Mouse (Mus musculus): ENCODE measurements around the gene Cbarp.

The Cbarp gene

DNA sequence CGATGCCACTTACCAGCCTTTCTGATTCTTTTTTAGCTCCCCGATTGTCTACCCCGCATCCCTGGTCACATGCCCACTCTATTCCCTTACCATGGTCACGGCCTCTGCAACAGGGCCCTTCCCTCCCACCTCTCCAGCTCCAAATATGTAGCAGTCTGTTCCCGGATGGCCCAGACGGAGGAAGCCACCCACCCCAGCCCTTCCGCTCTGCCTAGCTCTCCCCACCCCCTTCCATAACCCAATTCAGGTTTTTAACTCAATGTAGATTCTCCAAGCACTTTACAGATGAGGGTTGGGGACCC is 16.1 kb upstream of the Cbarp start:
- no peak for DNase-seq (ENCODE audit: low spot score)

GRCm38 (mm10) chr10:80156002-80156751 is 15.5 kb upstream of the Cbarp start:
- DNase-seq (ENCODE audit: low spot score) = no peak

DNA sequence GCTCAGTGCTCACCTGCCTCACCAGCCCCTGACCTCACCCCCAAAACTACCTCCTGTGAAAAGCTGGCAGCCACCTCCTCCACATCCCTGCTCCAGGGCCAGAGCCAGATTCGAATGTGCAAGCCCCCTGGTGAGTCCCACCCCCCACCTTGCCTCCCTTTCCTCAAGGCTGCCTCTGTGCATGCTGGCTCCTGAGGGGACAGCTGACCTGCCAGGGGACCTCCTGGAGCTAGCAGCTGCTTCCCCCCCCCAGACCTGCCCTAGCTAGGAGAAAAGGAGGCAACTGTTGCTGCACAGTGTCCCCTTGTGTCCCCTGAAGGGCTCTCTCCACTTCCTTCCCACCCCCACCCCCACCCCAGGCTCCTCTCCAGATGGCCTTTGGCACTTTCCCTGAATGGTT is 14.6 kb upstream of the Cbarp start:
- no peak for DNase-seq (ENCODE audit: low spot score)

GRCm38 (mm10) chr10:80154384-80154783 is 13.7 kb upstream of the Cbarp start:
- DNase-seq (ENCODE audit: low spot score) = no peak

GRCm38 (mm10) chr10:80153713-80154112 is 13.1 kb upstream of the Cbarp start:
- DNase-seq (ENCODE audit: low spot score) = no peak

DNA sequence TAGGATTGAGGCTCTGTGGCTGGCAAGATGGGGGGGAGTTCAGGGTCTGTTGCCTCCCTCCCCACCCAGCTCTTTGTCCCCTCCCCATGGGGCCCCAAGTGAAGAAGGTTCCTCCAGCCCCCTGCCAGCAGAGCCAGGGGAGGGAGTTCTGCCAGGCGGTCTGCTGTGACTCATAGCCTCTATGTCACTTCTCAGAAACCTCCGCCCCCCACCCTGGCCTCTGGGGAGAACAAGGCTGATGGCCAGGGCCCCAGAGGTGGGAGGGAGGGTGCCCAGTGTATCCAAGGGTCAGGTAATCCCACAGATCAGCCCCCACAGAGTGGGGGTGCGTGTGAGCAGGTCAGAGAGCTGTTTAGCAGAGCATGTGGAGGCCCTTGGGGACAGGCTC is 12.2 kb upstream of the Cbarp start:
- DNase-seq (ENCODE audit: low spot score) = no peak

DNA sequence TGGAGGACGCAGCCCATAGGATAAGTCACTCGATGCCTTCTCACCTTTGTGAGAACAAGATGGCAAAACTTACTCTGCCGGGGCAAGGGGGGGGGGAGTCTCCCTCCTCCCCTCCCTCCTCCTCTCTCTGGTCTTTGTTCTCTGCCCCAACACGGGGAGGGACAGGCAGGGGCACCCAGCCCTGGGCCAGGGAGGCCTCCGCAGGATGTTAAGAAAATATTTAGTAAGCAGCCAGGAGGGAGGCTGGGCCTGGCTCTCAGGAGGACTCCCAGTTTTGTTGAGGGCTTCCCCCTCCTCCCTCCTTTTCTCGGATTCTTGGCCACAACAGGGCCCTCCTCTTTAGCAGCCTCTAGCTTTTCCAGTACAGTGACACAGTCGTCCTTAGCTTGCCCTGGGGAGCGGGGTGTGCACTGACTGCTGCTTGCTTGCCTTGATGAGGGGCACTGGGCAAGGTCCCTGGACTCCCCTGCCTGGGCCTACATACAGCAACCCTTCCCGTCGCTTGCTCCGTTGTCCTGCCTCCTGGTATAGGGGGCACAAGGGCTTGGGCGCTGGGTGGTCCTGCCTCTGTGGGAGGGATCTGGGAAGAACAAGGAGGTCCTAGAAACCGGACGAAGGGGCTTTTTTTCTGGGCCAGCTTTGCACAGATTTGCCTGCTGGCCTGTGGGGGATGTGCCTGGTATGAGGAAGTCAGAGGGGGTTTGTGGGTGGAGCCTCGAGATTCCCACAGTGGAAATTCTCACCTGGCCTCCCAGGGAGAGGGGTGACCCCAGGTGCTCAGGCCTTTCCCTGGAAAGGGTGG is 11.6 kb upstream of the Cbarp start:
- DNase-seq (ENCODE audit: low spot score) = no peak

DNA sequence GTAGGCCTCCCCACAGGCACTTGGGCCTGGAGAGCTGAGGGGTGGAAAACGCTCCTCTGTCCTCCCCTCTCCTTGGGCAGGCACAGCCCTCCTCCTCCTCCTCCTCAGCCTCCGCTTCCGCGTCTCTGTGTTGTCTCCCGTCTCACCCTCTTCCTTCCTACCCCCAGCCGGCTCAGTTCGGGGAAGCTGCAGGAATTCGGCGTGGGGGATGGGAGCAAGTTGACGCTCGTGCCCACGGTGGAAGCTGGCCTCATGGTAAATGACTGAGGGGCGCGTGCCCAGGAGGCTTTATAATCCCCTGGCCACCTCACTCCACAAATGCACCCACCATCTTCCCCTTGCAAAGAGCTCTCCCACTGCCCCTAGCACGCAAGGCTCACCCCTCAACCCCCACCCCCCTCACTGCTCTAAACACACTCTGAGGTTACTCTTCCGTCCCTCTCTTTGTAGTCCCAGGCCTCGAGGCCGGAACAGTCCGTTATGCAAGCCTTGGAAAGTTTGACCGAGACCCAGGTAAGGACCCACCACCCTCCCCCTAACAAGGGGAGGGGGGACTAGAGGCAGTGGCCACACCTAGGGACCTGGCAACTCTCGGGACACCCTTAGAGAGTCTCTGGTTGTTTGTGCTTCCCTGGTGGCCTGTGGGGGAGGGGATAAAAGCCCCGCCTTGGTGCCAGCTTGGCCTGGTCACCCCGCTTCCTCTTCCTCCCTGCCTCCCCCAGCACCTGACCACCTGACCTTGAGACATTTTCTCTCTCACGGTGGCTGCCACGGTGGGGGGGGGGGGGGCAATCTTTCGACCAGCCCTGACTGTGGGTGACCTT is 10.8 kb upstream of the Cbarp start:
- DNase-seq (ENCODE audit: low spot score) = peak; percentile 82

GRCm38 (mm10) chr10:80150226-80151210 is 9.9 kb upstream of the Cbarp start:
- DNase-seq (ENCODE audit: low spot score) = peak; percentile 85

DNA sequence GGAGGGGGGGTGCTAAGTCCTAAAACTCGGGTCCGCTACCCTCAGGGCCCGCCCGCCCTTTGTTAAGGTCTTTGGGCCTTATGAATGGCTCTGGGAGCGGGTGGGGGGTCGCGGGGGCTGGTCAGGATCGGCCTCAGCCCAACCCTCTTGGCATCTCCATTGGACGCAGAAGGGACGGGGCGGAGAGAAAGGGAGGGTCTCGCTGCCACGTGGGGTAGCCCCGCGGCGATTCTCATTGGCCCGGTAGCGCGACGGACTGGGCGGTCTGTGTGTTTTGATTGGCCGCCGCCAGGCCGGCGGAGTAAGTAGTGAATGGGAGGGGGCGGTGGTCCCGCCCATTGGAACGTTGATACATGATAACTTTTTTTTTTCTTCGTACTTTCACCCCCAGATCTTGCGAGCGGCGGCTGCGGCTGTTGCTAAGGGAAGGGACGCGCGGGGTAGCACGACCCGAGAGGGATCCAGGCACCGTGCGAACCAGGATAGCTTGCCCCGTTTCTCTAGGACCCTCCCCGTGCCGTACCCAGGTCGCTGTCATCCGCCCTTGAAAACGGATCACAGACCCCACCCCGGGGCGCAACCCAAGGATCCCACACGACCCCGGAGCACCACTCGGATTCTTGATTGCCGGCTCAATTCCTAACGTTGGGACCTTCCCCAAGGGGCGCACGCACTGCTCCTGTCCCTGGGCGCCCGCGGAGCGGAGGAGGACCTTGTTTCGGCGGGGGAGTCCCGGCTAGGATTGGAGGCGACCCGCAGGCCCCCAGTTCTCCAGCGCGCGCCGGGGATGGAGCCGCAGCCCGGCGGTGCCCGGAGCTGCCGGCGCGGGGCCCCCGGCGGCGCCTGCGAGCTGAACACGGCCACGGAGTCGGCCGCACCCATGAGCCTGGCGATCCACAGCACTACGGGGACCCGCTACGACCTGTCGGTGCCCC is 8.9 kb upstream of the Cbarp start:
- peak; percentile 95 for DNase-seq (ENCODE audit: low spot score)

GRCm38 (mm10) chr10:80148610-80149290 is 8.1 kb upstream of the Cbarp start:
- DNase-seq (ENCODE audit: low spot score) = peak; percentile 96

- peak; percentile 88 for DNase-seq (ENCODE audit: low spot score)
Observed at GRCm38 (mm10) chr10:80147719-80148601, 7.3 kb upstream of the Cbarp start, which contains the start of gene Midn. Midn (plus strand) TSS chr10:80148272.

DNA sequence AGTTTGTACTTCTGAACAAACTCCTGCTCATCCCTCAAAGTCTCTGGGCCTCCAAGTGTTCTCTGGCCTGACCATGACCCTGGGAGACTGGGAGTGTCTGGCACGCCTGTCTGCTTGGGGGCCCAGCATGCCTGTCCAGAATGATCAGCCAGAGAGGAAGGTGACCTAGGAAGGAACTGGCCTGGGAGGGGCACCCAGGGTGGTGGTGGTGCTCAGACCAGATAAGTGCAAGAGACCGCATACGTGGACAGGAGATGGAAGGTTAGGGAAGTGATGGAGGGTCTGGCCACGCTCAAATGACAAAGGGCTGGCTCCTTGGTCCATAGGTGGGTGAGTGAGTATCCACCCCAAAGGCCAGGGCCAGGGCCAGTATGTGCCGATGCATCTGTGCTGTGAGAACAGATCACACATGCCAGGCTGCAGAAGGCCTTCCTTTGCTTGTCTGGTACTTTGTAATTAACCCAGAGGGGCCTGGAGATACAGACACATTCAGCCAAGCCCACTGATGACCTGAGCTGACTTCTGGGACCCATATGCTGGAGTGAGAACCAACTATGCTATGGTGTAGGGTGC is 6.6 kb upstream of the Cbarp start:
- DNase-seq (ENCODE audit: low spot score) = peak; percentile 55

DNA sequence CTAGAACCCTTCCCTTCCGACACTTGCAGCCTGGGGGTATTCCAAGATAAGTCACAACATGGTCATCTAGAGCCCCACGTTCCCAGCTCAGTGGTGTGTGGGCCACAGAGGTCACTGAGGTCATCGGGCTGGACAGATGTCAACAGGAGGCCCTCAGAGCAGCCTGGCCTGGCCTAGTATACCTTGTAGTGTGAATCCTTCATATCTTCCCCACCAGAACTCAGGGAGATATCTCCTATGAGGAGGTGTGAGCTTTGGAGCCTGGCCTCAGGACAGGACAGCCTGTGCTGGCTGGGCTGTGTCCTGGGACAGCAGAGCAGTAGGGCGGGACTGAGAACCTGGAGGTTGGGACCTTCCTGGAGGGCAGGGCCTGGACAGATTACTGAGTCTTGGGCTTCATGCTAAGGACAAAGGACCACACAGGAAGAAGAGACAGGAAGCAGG is 6.0 kb upstream of the Cbarp start:
- DNase-seq (ENCODE audit: low spot score) = peak; percentile 60

DNA sequence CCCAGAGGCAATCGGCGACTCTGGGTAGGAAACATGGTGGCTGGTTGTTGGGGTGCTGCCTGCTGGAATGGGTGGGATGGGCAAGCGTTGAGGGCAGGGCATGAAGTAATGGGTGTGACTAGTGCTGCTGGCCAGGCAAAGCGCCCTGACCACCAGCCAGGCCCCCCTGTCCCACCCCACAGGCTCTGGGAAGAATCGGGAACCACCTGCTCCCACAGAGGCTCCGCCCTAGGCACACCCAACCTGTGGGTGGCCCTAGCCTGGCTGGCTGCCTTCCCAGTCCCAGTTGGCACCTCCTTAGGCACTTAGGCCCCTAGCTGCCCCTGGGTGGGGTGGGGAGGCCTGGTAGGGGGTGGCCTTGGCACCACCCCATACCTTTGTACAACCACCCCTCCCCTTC is 5.3 kb upstream of the Cbarp start:
- DNase-seq (ENCODE audit: low spot score) = peak; percentile 70

- DNase-seq (ENCODE audit: low spot score) = peak; percentile 88
Observed at GRCm38 (mm10) chr10:80144864-80145838, 4.5 kb upstream of the Cbarp start.

DNA sequence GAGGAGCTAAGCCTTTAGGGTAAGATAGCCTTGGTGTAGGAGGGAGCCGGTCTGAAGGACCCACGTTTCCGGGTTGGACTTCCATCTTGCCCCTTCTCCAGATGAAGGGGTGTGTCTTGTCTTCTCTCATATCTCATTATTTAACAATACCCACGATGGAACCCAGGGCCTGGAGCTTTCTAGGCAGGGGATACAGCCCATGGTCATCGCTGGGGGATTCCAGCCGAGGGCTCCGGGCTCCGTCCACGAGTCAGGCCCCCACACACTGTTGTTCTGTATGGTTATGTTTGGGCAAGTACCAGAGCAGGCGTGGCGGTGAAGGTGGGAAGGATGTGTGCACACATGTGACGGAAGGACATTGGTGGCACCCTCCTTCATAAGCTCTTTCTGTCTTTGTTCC is 3.5 kb upstream of the Cbarp start:
- DNase-seq (ENCODE audit: low spot score) = no peak
